Mouse (Mus musculus) B cell, adult 2 months (primary cell): Measurements from ENCODE around the gene Mepce.
A peak's percentile ranks its signal among the peaks of the same experiment; 100 is the strongest.
"Not testable (repeated sequence)": the region's sequence is repeated elsewhere in the genome, so short reads cannot be mapped to it uniquely, and the experiment has no call there.

Experiments
- DNase-seq, 2 experiments: peaks; one replicate each; pipeline ENCODE4 v3.0.0; 2022

Gene Mepce

DNA sequence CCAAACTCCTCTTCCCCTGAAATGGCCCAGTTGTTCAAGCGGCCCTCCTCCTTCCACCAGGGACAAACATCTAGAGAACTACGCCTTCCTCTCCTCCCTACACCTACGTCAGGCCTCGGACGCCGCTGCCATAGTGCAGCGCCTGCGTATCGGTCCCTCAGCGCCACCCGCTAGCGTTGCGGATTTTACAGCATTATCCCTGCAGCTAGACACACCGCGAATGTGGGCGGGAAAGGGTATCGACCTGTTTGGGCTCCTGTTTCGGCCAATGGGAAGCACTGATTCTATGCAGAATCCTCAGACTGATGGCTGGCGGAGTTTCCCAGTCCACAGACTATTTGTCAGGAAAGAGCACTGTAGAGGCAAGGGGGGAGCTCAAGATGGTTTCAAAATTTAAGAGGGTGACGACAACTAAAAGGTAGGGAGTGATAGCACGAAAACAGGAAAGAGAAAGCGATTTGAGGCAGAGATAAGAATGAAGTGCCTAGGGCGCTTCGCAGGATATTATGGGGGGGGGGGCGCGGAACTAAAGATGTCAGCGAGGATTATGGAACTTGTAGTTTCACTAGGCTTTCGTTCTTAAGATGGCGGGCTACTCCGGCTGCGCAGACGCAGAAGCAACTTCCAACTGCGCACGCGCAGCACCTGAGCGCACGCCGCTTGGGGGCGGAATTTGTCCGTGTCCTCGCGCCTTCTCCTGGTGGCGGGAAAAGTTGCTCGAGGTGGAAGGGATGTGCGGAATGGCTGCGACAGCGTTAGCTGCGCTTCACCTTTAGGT, at the start of gene Mepce, which contains the start of gene Zcwpw1:
Gene Mepce, minus strand, starts transcription at position 505 of the 778 bp plus-strand sequence.
Gene Zcwpw1, plus strand, starts transcription at position 648 of the 778 bp plus-strand sequence.
- peak; percentile 94 to 96 for DNase-seq

DNA sequence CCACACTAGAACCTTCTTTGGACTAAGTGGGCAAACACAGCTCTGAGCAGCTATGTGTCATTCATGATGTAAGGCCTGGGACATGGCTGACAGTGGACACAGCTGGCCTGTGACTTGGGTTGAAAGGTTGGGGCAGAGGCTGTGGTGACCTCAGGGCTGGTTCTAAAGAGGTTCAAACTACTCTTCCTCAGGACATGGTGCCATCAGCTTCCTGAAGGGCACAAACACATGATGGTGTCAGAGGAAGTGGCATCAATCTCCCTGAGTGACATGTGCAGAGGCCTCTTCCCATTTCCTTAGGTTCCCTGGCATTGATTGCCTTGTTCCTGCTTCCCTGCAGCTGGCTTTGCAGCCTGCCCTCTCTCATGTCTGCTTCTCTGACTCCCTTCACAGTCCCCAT, 49.7 kb upstream of the Mepce start:
- DNase-seq: not testable (repeated sequence)

DNA sequence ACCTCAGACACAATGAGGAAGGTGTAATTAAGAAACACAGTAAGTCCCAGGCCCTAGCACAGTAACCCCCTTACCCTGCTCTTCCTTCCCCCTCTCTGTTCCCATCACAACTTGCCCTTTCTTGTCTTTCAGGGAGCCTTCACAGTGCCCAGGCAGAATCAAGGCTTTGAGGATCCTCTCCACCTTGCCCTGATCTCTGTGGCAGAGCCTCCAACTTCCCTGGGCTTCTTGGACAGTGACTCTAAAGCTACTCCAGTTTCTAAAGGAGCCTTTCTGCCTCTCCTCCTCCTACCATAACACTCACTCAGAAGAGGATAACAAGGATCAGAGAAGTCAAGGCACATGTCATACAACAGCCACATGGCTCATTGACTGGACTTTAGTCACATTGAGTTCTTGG, 49.2 kb upstream of the Mepce start:
- no peak for DNase-seq

DNA sequence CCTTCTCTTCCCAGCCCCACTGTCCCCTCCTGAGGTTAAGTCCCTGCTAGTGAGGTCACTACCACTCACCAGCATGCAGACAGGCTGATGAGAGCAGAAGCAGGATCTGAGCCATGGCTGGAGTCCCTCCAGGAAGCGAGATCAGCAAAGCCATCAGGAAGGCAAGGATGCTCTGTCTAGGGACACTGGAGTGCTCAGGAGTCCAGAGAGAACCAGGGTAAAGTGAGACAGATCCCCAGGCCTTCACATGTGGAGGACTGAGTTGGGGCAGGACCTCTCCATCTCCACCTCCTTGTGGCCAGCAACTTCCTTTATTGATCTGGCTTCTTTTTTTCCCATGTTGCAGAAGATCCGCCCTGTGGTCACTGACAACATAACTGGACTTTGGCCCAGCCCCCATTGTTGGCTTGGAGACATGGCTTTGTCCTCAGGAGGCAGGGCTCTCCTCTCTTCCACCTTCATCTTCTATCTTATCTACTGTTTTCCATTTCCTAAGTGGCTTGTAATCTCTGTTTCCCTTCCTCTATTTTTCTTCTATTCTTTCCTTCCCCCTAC, 48.6 kb upstream of the Mepce start, which contains the start of gene Pilra:
Gene Pilra, minus strand, starts transcription at position 316 of the 555 bp plus-strand sequence.
- DNase-seq: not testable (repeated sequence)

DNA sequence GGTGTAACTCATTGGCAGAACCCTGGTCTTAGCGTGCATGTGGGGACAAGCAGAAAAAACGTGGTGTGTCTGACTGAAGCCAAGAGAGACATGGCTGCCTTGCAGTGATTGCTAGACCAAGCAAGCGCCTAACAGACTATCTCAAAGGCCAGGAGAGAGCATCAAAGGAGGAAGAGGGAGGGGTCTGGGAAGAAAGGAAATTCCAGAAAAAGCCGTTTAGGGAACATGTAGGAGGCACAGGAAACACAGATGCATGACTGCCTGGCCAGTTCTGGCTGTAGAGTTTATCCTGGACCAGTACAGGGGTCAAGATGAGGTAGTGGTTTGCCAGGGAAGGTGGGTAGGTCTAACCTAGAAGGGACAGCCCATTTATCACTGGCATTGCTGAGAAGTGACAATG, 46.0 kb upstream of the Mepce start:
- DNase-seq: no peak

DNA sequence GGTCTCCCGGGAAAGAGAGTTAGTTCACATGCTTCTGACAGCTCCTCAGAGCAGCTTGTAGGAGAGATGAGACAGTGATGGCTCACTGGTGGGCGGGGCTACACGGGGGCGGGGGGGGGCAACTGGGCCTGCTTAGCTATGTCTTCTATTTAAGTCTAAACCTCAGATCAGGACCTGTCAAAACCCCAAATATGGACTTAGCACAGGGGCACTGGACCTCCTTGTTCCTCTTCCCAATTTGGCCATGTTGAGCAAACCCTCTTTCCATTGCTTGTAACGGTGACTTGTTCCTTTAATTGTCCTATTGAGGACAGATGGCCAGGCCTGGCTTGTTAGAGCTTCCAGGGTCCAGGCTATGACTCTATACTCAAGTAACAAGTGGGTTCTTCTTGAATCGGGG, 44.1 kb upstream of the Mepce start:
- no peak for DNase-seq

DNA sequence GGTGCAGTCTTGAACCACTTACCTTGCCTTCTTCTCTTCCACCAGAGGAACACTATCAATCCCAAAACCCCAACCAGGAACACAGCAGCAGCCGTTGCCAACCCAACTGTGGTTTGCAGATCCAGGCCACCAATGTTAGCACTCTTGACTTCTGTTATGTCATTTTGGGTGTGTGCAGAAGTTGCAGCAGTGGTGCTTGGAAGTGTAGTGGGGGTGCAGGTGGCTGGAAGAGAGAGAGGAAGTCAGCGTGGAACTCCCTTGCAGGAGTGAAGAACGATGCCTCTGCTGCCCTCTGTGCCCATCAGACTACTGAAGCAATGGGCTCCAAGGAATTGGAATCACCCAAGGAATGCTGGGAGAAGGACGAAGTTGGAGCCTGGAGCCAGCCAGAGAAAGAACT, 43.7 kb upstream of the Mepce start:
- DNase-seq: no peak

DNA sequence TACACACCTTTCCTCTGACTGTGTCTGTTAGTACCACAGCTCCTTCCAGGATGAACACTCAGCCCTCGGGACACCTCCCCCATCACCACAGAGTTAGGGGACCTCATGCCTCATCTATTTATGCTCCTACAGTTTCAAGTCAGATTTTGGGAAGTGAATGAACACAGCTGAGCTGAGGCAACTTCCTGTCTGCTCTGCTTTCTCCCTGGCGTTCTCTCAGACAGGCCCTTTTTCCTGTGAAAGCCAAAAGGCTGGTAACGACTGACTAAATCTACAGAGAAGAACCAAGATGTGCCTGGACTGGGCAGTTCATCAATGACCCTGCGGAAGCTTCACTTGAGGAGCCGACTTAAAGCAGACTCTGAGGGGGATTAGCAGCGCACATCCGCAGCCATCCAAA, 42.8 kb upstream of the Mepce start:
- no peak for DNase-seq

DNA sequence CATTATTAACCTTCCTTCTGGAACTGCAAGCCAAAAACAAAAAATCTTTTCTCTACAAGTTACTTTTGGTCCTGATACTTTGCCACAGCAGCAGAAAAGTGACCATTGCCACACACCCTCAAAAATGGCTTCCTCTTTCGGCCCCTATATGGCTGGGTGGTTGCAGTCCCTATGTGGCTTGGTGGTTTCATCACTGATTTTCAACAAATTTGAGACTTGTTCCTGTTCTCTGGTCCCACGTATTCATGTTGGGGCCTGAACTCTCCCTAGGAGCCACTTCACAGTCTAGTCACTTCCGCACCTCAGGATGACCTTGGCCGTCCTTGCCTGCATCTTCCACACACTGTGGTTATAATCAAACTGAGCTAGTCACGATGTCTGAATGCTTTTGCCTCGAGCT, 41.2 kb upstream of the Mepce start:
- no peak for DNase-seq

DNA sequence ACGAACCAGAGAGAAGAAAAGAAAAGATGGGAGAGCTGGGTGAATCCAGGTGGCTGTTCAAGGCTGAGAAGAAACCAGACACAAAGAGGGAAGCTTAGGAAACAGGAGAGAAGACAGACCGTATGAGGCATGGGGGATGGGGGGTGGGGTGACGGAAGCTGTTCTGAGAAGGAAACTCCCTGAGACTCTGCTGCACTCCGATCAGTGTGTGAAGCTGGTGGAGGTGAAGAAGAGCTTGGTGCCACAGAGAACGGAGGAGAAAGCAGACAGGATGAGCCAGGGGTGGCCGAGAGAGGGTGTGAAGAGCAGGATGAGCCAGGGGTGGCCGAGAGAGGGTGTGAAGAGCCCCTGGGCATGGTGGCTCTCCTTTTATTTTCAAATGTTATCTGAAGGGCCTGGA, 39.0 kb upstream of the Mepce start:
- no peak for DNase-seq

DNA sequence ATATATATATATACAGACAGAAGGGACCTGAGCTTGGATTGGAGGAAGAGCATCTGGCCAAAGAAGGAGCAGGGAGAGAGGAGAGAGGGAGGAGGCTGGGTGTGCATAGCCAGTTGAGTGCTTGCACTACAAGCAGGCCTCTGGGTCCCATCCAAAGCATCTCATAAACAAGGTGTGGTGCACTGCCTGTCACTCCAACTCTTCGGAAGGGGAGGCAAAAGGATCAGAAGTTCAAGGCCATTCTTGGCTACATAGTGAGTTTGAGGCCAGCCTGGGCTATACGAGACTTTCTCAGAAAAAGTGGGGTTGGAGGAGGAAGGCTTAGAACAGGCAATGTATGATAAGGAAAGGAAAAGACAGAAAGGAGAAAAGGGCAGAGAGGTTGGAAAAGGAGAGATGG, 38.5 kb upstream of the Mepce start:
- no peak for DNase-seq

DNA sequence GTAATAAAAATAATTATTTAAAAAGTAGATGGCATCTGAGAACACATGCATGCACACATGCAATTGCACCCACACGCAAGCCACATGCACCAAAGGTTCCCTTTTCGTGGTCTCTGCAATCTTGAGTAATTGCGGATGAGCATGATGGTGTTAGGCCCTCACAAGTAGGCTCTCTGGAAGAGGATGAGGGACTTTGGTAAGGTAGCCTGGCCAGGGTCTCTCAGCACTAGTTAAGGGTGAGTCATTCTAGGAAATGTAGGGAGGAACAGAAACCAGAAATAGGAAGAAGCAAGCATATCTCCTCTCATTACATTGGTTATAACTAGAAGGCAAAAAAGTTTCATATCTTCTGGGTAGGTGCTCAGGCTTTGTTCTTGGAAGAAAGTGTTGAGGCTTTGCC, 37.6 kb upstream of the Mepce start:
- DNase-seq: peak; percentile 17 to 31

DNA sequence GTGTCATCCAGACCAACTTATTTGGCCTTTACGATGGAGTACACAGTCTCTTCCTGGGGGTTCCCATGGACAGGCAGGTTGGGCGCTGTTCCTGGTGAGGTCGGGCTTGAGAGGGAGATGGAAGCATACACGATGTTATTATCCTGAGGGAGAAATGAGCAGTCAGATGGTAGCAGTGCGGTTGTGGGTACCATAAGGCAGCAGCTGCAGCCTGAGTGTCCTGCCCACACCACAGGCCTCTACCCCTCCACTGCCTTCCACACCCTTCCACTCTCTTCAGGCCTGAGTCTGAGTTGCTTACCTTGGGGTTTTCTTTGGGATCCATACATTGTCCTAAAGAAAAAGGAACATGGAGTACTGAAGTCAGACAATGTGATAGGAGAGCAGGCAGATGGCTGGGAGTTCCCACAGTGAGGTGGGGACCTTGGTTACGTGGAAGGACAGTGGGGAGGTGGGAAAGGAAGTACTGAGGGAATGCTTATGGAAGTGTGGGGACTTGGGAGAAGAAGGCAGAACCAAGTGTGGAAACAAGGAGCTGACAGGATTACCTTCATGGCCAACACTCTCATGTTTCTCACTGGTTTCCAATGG, 36.1 kb upstream of the Mepce start:
- DNase-seq: no peak

DNA sequence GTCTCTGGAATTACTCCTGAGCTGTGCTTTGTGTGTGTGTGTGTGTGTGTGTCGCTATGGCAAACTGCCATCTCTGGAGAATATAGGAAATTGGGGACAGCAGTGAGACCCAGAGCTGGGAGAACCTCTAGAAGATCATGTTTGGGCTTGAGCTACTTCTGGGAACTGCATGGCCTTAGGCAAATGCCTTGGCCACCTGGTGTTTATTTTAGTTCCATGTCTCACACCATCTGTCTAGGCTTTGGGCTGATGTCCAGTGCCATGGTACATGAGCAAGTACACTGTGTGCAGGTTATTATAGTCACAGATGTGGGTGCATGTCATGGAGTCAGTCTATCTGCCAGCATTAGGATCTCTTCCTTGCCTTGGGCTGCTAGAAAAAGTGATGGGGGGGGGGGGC, 35.1 kb upstream of the Mepce start:
- DNase-seq: no peak

DNA sequence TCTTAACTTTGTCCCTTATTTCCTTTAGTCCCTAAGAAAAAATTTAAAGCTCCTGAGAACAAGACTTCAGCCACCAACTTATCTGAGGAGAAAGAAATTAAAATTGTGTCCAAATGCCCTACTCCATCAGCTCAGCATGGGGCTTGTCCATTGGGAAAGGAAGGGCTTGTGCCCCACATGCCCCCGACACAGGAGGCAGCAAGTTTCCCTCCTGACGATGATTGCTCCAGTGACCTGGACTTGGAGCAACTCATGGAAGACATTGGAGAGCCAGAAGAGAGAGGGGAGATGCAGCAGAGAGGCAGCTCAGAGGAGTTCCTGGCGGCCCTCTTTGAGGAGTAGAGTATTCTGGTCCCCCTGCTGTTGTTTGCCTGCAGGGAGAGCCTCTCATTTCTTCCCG, 34.7 kb upstream of the Mepce start:
- DNase-seq: no peak

DNA sequence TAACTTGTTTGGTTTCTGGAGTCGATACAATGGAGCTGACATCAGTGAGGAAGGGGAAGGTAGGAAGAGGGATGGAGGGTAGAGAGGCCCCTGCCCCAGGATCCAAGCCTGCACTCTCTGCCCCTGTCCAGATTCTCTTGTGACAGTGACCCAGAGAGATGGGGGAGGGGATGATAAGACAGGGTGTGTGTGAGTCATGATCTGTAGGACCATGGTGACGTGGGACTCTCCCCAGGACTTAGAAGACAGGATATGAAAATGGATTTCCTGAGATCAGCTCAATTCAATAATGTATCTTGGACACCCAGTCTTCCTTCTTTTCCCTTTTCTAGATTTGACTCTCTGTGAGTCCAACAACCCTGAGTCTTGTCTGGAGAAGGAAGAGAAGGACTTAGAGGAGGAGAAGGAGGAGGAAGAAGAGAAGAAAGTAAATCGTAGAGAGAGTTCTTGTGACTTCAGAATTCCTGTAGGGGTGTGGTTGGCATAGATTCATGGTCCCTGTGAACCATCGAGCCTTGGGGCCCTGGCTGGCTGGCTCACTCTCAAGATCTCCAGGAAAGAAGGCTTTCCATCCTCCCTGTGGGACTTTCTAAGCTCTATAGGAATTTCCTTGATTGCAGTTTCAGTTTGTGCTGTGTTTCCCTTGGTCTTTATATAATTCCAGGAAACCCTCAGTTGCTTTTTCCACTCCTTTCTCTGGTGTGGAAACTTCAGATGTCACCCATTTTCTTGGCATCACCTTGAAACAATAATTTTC, 30.2 kb upstream of the Mepce start:
- DNase-seq: no peak

DNA sequence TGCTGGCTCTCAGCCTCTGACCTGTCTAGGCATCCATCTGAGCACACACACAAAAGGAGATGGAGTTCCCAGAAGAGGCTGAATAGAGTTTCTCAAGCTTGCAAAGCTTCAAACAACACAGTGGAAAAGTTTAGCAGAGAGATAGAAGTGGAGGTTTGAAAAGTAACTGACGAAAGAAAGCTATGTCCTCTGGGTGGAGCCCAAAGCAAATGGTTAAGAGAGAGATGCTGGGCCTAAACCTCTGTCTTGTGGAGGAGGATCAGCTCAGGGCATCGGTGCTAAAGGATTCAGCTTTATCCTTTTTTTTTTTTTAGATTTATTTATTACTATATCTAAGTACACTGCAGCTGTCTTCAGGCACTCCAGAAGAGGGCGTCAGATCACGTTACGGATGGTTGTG, 20.9 kb upstream of the Mepce start:
- DNase-seq: no peak

DNA sequence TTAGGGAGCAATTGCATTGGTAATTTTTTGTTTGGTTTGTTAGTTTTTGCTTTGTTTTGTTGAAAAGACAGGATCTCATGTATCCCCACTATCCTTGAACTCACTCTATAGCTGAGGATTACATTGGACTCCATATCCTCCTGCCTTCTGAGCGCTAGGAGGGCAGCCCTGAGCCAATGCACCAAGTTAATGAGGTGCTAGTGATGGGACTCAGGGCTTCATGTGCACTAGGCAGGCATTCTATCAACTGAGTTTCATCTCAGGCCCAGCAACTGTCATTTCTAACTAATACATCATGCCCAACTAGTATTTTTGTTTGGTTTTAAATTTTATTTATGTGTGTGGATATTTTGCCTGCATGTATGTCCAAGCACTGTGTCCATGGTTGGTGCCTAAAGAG, 18.7 kb upstream of the Mepce start:
- no peak for DNase-seq

DNA sequence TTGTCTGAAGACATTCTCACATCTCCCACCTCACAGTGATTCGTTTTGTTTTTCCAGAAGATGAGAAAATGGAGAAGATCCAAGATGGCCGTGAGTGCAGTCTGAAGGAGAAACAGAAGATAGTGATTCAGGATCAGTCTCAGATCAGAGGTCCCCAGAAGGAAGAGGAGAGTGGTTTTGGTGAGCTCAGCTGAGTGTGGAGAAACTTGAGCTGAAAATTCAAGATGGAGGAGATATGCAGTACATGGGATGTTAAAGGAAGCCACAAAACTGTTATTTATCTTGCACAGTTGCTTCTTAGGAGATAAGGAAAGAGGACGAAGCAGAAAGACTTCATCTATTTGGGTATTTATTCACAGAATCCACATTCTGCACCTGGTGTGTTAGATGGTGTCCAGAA, 13.5 kb upstream of the Mepce start:
- no peak for DNase-seq

DNA sequence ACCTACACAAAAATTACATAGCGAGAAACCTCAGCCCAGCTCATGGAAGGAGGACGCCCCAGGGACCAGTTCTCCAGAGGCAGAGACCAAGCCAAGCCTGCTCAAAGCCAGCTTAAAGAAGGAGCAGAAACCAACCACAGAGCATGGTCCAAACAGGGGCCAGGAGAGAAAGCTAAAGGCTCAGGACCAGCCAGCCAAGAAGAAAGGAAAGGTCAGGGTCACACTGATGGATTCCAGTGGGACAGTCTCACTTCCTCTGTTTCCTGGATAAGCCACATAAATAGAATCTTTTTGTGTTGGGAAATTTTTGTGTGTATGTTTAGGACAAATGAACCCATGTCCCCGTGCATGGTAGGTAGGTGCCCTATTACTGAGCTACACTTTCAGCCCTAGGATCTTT, 9.2 kb upstream of the Mepce start:
- no peak for DNase-seq

DNA sequence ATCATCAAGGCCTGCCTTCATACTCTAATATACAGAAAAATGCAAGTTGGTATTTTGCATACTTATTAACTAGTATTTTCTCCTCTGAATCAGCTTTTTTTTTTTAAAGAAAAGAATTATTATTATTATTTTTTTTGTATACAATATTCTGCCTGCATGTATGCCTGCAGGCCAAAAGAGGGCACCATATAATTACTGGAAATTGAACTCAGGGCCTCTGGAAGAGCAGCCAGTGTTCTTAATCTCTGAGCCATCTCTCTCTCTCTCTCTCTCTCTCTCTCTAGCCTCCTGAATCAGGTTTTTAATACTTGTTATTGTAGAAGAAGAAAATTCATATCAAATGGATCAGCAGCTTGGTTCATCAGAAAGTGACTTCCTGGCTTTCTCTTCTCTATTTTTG, 4.1 kb upstream of the Mepce start:
- DNase-seq: no peak

DNA sequence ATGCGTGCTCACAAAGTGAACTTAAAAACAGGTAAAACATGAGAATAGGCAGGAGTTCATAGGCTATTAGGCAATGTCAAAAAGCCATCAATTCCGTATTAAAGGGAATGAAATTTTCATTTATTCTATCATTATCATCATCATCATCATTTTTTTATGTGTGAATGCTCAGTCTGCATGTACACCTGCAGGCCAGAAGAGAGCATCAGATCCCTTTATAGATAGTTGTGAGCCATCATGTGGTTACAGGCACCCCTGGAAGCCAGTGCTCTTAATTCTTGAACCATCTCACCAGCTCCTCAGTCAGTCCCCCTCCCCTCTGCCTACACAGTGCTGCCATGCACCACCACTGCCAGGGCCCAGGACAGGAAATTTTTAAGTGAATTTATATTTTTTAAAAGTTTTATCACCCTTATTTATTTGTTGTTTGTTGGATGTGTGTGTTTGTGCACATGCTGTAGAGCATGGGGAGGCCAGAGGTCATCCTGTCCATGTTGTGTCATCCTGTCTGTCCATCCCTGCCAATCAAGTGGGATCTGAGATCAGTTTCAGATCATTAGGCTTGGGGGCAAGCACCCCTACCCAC, 1.6 kb upstream of the Mepce start:
- no peak for DNase-seq

DNA sequence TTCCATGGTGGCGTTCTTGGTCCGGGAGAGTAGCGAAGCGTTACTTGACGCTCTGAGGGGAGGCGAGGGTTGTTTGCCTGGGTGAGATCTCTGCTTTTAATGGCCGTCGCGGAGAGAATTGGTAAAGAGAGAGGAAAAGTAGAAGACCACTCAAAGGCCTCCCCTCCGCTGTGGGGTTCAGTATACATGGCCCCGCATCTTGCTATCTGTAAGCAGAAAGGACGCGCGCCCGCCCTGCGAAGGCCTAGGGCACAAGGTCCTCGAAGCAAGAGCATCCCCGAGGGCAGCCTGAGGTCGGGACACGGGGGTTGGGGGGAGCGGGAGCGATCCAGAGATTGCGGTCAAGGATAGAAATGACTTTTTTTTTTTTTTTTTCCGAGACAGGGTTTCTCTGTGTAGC, 716 bp upstream of the Mepce start:
- DNase-seq: no peak
